Mouse (Mus musculus): ENCODE data around the gene Crlf2. TPM values are rescaled to one million over a fixed set of nuclear protein-coding genes. Genes with fewer than 3 reads are reported as not detected.

The Crlf2 gene
- 5.7 and 7.3 TPM in 2 replicates for polyA plus RNA-seq (2015; fragmentation: Nextera tagmentation; extraction: Ambion mirVana)

GRCm38 (mm10) chr5:109558404-109559160, at the start of gene Crlf2:
Gene Crlf2, minus strand, starts transcription at chr5:109558993.
- peak within 1 kb of the TSS; percentile 46; the same call in 1 of the 2 replicates for H3K9ac ChIP-seq
- H3K4me1 ChIP-seq (replicated peaks) = peaks cover 27% of the 10 kb centered on the region

GRCm38 (mm10) chr5:109602585-109602984, 43.8 kb upstream of the Crlf2 start:
- Histone ChIP-seq H3K27ac (replicated peaks) (no peak overlapping the region), H3K9ac (no peak overlapping the region), H3K4me3 (replicated peaks) (no peak overlapping the region), H3K4me2 (no peak overlapping the region), H3K36me3 (replicated peaks) (no peaks in the 10 kb centered on the region), H3K9me3 (replicated peaks) (no peaks in the 10 kb centered on the region), H3K27me3 (no peaks in the 10 kb centered on the region), H3K4me1 (replicated peaks) (no peaks in the 10 kb centered on the region)
- no peak for ATAC-seq (ENCODE audit: insufficient read depth)
- WGBS (ENCODE audit: insufficient replicate concordance) = 12% methylated on average over 1 of the region's 1 CpGs

More at GRCm38 (mm10) chr5:109558404-109559160, at the start of gene Crlf2:
- WGBS (ENCODE audit: insufficient replicate concordance) = under 1% methylated on average over 66 of the region's 73 CpGs
- H3K27ac ChIP-seq (replicated peaks) = peak within 1 kb of the TSS; percentile 92
- ATAC-seq (ENCODE audit: insufficient read depth) = peak; percentile 61
- peak within 1 kb of the TSS; percentile 71 for H3K4me3 ChIP-seq (replicated peaks)
- H3K4me2 ChIP-seq = peak within 1 kb of the TSS; percentile 86
- H3K36me3 ChIP-seq (replicated peaks) = peaks cover 19% of the 10 kb centered on the region
- H3K9me3 ChIP-seq (replicated peaks) = peaks cover 31% of the 10 kb centered on the region
- no peaks in the 10 kb centered on the region for H3K27me3 ChIP-seq

GRCm38 (mm10) chr5:109601080-109601479, 42.3 kb upstream of the Crlf2 start:
- H3K36me3 ChIP-seq (replicated peaks) = no peaks in the 10 kb centered on the region
- no peak for ATAC-seq (ENCODE audit: insufficient read depth)
- H3K9me3 ChIP-seq (replicated peaks) = no peaks in the 10 kb centered on the region
- H3K4me1 ChIP-seq (replicated peaks) = no peaks in the 10 kb centered on the region
- H3K9ac ChIP-seq = no peak overlapping the region
- no peaks in the 10 kb centered on the region for H3K27me3 ChIP-seq
- 14% methylated on average over 3 of the region's 3 CpGs for WGBS (ENCODE audit: insufficient replicate concordance)
- H3K4me3 ChIP-seq (replicated peaks) = no peak overlapping the region
- no peak overlapping the region for H3K27ac ChIP-seq (replicated peaks)
- no peak overlapping the region for H3K4me2 ChIP-seq

GRCm38 (mm10) chr5:109598876-109599275, 40.1 kb upstream of the Crlf2 start:
- H3K27ac ChIP-seq (replicated peaks) = no peak overlapping the region
- no peaks in the 10 kb centered on the region for H3K4me1 ChIP-seq (replicated peaks)
- no peak for ATAC-seq (ENCODE audit: insufficient read depth)
- no peak overlapping the region for H3K4me3 ChIP-seq (replicated peaks)
- no peaks in the 10 kb centered on the region for H3K27me3 ChIP-seq
- H3K4me2 ChIP-seq = no peak overlapping the region
- H3K36me3 ChIP-seq (replicated peaks) = no peaks in the 10 kb centered on the region
- H3K9me3 ChIP-seq (replicated peaks) = no peaks in the 10 kb centered on the region
- no peak overlapping the region for H3K9ac ChIP-seq

- 22% methylated on average over 5 of the region's 5 CpGs for WGBS (ENCODE audit: insufficient replicate concordance)
- no peaks in the 10 kb centered on the region for H3K9me3 ChIP-seq (replicated peaks)
- H3K27me3 ChIP-seq = no peaks in the 10 kb centered on the region
- no peak overlapping the region for H3K9ac ChIP-seq
- H3K36me3 ChIP-seq (replicated peaks) = no peaks in the 10 kb centered on the region
- H3K4me1 ChIP-seq (replicated peaks) = no peaks in the 10 kb centered on the region
- no peak overlapping the region for H3K4me3 ChIP-seq (replicated peaks)
- no peak overlapping the region for H3K27ac ChIP-seq (replicated peaks)
- H3K4me2 ChIP-seq = no peak overlapping the region
- ATAC-seq (ENCODE audit: insufficient read depth) = no peak
Observed at GRCm38 (mm10) chr5:109596647-109597046, 37.9 kb upstream of the Crlf2 start.

- Histone ChIP-seq H3K9ac (no peak overlapping the region), H3K27me3 (no peaks in the 10 kb centered on the region), H3K4me1 (replicated peaks) (peaks cover 14% of the 10 kb centered on the region), H3K4me2 (no peak overlapping the region), H3K4me3 (replicated peaks) (no peak overlapping the region), H3K27ac (replicated peaks) (no peak overlapping the region), H3K36me3 (replicated peaks) (no peaks in the 10 kb centered on the region), H3K9me3 (replicated peaks) (no peaks in the 10 kb centered on the region)
- WGBS (ENCODE audit: insufficient replicate concordance) = 41% methylated on average over 2 of the region's 2 CpGs
- no peak for ATAC-seq (ENCODE audit: insufficient read depth)
Observed at GRCm38 (mm10) chr5:109562829-109563228, 4.0 kb upstream of the Crlf2 start.

GRCm38 (mm10) chr5:109559191-109559590, 398 bp upstream of the Crlf2 start:
- Histone ChIP-seq H3K4me1 (replicated peaks) (peaks cover 27% of the 10 kb centered on the region), H3K9ac (no peak overlapping the region), H3K4me3 (replicated peaks) (peak overlapping the region; percentile 71), H3K27me3 (no peaks in the 10 kb centered on the region), H3K36me3 (replicated peaks) (peaks cover 19% of the 10 kb centered on the region), H3K27ac (replicated peaks) (peak overlapping the region; percentile 92; the same call in 1 of the 2 replicates), H3K4me2 (peak overlapping the region; percentile 86), H3K9me3 (replicated peaks) (peaks cover 25% of the 10 kb centered on the region)
- ATAC-seq (ENCODE audit: insufficient read depth) = no peak
- WGBS (ENCODE audit: insufficient replicate concordance) = 15% methylated on average over 6 of the region's 6 CpGs

GRCm38 (mm10) chr5:109558123-109558403, 730 bp downstream of the Crlf2 start:
- Histone ChIP-seq H3K9ac (no peak overlapping the region), H3K4me2 (peak overlapping the region; percentile 86), H3K4me3 (replicated peaks) (peak overlapping the region; percentile 71), H3K27ac (replicated peaks) (peak overlapping the region; percentile 92), H3K36me3 (replicated peaks) (peaks cover 23% of the 10 kb centered on the region), H3K9me3 (replicated peaks) (peaks cover 35% of the 10 kb centered on the region), H3K4me1 (replicated peaks) (peaks cover 27% of the 10 kb centered on the region), H3K27me3 (no peaks in the 10 kb centered on the region)
- peak; percentile 19 for ATAC-seq (ENCODE audit: insufficient read depth)
- WGBS (ENCODE audit: insufficient replicate concordance) = under 1% methylated on average over 9 of the region's 9 CpGs

- WGBS (ENCODE audit: insufficient replicate concordance) = under 1% methylated on average over 35 of the region's 35 CpGs
- Histone ChIP-seq H3K27me3 (no peaks in the 10 kb centered on the region), H3K9ac (no peak overlapping the region), H3K27ac (replicated peaks) (peak overlapping the region; percentile 92), H3K4me2 (peak overlapping the region; percentile 86), H3K4me3 (replicated peaks) (peak overlapping the region; percentile 71), H3K4me1 (replicated peaks) (peaks cover 27% of the 10 kb centered on the region), H3K9me3 (replicated peaks) (peaks cover 40% of the 10 kb centered on the region), H3K36me3 (replicated peaks) (peaks cover 23% of the 10 kb centered on the region)
- ATAC-seq (ENCODE audit: insufficient read depth) = peak; percentile 60
Observed at GRCm38 (mm10) chr5:109557321-109558122, 1.3 kb downstream of the Crlf2 start.

- no peak overlapping the region for H3K9ac ChIP-seq
- H3K27ac ChIP-seq (replicated peaks) = peak overlapping the region; percentile 92
- peak; percentile 55 for ATAC-seq (ENCODE audit: insufficient read depth)
- H3K27me3 ChIP-seq = no peaks in the 10 kb centered on the region
- WGBS (ENCODE audit: insufficient replicate concordance) = 7% methylated on average over 40 of the region's 40 CpGs
- peak overlapping the region; percentile 86 for H3K4me2 ChIP-seq
- H3K4me3 ChIP-seq (replicated peaks) = peak overlapping the region; percentile 71
- peaks cover 46% of the 10 kb centered on the region for H3K9me3 ChIP-seq (replicated peaks)
- H3K4me1 ChIP-seq (replicated peaks) = peaks cover 27% of the 10 kb centered on the region
- peaks cover 23% of the 10 kb centered on the region for H3K36me3 ChIP-seq (replicated peaks)
Observed at GRCm38 (mm10) chr5:109556591-109557320, 2.0 kb downstream of the Crlf2 start.

Data from liver, embryonic 15.5 days (tissue).